Mouse (Mus musculus) lung, adult 2 months (tissue): ENCODE data around the gene Klhl24.

Experiments
- CTCF ChIP-seq: fragments of 200-500 bp; IDR thresholded peaks from 2 replicates; pipeline ENCODE4 v1.5.1; 2011; ENCODE audit warnings: mild to moderate bottlenecking, low read length, control low read depth; ENCODE audit not compliant: insufficient read depth
- POLR2A ChIP-seq: fragments of 200-500 bp; IDR thresholded peaks from 2 replicates; pipeline ENCODE4 v1.6.1; 2011; ENCODE audit warnings: low read depth, mild to moderate bottlenecking, control low read depth, low read length, borderline replicate concordance; ENCODE audit errors: extremely low read depth

GRCm38 (mm10) chr16:20084623-20085022 lies 12.7 kb upstream of the Klhl24 start:
- TF ChIP-seq POLR2A (no peak), CTCF (no peak)
